Mouse (Mus musculus): ENCODE measurements around the gene Rnd2.
"Not testable (repeated sequence)": the region's sequence is repeated elsewhere in the genome, so short reads cannot be mapped to it uniquely, and the experiment has no call there.

The Rnd2 gene

DNA sequence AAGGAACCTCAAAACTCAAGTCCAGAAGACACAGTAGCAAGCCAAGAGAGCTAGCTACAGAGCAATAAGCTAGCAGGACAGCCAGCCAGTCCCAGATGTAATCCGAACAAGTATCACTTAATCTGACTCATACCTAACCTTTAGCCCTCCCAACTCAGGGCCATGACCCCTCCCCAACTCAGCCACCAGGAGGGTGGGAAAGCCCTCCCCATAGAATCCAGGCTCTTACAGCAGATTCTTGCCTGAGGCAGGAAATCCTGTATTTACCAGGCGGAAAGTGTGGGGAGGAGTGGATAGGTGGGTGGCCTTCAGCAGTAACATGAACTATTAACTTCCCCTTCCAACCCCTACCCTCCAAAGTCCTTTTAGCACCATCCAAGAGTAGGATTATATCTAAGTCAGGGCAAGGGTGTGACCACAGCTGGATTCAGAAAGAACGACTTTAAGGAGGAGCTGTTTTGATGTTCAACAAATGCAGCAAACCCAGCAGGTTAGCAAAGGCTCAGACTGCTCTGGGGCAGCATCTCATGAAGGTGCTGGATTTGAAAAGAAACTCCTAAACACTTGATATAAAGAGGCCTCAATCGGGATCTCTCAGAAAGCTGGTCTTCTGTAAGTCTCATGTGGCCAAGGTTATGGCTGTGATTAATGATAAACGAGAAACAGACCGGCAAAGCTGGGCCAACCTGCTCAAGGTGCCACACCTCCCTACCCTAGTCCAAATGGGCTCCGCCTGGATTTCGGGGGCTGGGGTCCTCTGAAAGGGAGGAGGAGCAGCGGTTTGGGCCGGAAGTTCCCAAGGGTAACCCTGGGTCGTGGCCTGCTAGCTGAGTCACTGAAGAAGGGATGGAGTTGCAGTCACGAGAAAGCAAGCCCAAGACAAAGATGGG lies at the start of gene Rnd2:
Gene Rnd2, plus strand, starts transcription at position 789 of the 890 bp plus-strand sequence.
- DNase-seq (ENCODE audit: low spot score), result peak; percentile 80

DNA sequence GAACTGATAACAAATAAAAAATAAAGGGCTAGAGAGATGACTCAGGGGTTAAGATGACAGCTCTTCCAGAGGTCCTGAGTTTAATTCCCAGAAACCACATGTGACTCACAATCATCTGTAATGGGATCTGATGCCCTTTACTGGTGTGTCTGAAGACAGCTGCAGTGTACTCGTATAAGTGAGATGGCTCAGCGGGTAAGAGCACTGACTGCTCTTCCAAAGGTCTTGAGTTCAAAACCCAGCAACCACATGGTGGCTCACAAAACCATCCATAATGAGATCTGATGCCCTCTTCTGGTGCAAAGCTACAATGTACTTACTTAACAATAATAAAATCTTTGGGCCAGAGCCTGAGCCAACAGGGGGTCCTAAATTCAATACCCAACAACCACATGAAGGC lies 49.5 kb upstream of the Rnd2 start:
- no peak for DNase-seq (ENCODE audit: low spot score)

DNA sequence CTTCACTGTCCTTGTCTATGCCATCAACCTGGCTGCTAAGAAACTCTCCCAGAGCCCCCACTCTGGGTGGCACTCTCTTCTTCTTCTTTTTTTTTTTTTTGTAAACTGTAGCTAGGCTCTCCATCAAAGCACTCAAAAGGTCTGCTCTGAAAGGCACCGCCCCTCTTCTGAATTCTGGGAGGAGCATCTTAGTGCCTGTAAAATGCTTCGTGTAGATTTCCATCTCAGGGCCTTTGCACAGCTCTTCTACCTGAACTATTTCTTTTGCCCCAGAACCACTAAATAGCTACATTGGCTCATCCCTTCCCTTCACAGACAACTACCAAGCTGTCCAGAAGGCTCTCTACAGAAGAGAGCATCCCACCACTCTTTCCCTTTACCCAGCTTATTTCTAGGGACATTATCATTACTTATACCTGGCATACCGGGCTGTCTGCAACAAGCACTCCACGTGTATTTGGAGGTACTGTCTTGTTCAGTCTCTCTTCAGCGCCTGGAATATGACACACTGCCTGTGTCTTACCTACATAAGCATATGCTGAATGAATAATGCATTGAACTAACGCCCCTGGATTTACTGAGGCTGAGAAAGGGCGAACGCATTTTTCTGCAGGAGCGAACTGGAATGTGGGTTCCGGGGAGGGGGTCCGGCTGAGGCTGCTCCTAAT lies 48.2 kb upstream of the Rnd2 start:
- no peak for DNase-seq (ENCODE audit: low spot score)

DNA sequence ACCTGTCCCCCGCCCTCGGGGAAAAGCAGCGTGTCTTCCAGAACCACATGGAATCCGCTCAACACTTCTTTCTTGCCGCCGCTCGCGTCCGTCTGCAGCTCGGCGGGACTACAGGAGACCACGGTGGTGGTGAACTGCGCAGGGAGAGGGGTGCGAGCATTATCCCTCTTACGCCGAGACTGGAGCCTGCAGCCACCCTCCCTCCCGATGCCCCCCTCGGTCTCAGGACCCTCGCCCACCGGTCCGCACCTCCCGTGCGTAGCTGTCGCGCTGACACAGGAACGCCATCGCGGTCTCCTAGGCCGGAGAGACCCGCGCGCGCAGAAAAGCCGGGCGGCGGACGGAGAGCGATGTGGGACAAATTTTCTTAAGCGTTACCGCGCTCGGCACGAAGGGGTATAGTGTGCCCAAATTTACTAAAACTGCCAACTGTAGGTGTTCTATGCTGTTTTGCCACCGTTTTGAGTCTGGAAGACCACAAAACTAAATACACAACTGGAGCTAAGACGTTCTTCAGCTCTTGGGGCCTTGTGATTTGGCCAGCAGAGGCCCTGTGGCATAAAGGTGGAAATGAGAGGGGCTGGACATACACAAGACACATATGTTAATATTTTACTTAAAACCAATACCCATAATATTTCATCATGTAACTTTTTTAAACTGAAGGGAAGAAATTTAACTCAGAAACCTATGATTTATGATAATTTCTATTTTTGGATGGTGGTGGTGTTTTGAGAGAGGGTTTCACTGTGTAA lies 47.5 kb upstream of the Rnd2 start, which contains the start of gene Aarsd1:
Gene Aarsd1, minus strand, starts transcription at position 515 of the 755 bp plus-strand sequence.
- DNase-seq (ENCODE audit: low spot score), result peak; percentile 86

DNA sequence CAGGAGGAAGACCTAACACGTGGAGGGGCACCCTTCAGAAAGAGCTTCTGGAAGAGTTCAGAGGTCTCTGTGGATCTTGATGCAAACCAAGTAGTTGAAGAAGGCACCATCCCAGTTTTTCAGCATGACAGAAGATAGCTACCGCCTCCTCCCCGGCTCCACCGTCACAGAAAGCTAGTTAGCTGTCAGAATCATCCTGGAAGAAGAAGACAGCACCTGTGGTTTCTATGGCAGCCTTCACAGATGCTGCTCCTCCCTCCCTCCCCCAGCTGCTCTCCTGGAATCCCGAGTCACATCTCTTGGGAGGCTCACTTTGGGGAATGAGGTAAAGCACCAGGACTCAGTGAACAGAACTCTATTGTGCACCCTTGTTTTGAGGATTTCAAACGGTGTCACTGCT lies 45.8 kb upstream of the Rnd2 start:
- DNase-seq (ENCODE audit: low spot score), result no peak

DNA sequence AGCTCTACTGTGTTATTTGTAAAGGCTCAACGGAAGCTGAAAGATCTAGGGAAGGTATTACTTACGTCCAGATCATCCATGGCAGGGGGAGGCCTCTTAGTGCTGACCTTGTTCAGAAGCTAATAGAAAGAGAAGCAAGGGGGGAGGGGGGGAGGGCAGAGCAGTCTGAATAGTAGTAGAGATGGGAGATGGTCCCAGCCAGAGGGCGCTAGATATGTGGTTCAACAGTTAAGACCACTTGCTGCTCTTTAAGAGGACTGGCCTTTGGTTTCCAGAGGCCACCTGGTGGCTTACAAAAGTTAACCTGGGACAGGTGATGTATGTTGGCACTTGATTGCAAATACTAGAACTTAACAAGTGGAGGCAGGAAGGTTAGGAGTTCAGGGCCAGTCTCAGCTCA lies 45.2 kb upstream of the Rnd2 start:
- DNase-seq (ENCODE audit: low spot score), result peak; percentile 36

DNA sequence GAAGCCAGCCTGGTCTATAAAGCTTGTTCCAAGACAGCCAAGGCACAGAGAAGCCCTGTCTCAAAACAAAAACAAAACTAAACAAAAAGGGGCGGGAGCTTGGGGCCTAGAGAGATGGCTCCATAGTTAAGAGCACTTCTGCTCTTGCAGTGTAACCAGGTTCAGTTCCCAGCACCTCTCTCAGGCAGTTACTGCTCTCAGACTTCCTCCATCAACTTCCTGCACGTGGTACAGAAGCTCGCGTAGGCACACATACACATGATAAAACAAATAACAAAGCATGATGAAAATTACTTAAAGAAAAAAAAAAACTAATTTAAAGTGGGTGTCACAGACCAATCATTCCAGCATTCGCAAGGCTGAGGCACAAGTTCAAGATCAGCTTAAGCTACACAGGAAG lies 44.7 kb upstream of the Rnd2 start:
- no peak for DNase-seq (ENCODE audit: low spot score)

DNA sequence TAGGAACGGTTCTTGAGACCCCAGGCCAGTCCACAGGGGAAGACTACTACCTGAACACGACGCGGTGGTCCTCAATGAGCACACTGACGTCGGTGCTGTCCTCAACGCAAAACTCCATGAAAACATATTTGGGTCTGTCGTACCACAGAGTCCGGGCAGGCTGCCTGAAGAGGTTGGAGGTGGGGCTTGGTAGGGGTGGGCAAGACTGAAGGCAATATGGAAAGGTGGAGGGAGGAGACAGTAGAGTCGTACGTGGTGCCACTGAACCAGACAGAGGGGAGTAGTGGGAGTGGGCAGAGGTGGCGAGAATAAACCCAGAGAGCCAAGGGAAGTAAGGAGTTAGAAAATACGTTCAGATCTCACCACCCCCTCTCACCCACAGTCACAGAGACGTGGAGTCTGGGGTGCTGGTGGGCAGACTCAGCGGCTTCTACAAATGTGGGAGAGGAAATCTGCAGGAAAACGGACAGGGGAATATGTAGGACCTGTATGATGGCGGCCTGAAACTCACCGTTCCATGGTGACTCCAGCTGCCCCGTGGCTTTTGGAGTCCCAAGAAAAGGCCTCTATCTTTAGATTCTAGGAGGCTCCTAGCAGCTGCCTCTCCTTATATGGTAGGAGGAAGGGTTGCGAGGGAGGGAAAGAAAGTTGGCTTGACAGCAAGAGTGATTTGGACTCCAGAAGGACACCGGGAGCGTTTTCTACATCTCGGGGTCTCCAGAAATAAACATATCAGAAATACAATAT lies 40.5 kb upstream of the Rnd2 start, which contains the start of gene Gm27029:
Gene Gm27029, minus strand, starts transcription at position 692 of the 747 bp plus-strand sequence.
- DNase-seq (ENCODE audit: low spot score), result no peak

DNA sequence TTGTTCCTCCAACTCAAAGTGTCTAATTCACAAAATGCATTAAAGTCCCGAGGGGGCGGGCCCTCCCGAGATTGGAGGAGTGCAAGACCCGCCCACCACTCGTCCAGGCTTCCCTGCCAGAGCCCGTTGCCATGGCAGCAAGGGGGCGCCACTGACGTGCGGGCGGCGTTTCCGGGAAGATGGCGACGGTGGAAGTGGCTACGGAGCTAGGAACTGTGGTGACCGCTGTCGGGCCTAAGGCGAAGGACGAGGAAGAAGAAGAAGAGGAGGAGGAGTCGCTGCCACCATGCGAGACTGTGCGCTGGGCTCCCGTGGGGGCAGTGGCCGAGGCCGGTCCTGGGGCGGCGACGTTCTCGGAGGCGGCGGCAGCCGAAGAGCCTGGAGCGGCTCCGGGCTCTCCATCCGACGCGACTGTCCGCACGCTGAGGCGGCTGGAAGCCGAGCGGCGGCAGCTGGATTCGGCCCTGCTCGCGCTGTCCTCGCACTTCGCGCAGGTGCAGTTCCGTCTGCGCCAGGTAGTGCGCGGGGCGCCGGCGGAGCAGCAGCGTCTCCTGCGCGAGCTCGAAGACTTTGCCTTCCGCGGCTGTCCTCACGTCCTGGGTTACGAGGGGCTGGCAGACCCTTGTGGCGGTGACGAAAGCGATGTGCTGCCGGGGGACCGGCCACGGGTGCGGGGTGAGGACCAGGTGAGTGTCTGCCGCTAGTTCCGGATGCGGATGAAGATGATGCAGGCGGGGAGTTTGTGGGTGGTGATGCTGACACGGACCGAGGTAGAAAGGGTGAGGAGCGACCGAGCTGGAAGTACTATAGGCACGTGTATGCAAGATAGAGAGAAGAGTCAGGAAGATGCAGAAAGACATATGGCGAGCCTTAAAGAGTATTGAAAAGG lies 39.6 kb upstream of the Rnd2 start, which contains the start of the genes Rundc1 and Ptges3l:
Gene Rundc1, plus strand, starts transcription at position 161 of the 889 bp plus-strand sequence.
Gene Ptges3l, minus strand, starts transcription at position 409 of the 889 bp plus-strand sequence.
- DNase-seq (ENCODE audit: low spot score), result peak; percentile 95

DNA sequence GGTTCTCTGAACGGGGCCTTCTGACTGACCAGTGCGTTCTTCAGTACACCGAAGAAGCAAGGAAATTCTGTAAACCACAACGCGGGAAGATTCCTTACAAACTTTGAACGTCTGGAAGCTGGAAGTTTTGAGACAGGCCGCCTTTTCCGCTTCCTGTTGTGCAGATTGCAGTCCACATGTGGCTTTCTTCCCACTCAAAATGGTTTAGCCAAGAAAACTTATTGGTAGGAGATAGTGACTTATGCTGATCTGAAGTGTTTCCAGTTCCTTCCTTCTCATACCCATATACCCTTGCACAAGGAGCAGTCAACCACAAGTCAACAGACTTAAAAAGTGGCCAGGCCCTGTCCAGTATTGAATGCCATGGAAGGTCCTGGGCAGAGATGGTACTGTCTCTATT lies 38.6 kb upstream of the Rnd2 start:
- DNase-seq (ENCODE audit: low spot score), result no peak

DNA sequence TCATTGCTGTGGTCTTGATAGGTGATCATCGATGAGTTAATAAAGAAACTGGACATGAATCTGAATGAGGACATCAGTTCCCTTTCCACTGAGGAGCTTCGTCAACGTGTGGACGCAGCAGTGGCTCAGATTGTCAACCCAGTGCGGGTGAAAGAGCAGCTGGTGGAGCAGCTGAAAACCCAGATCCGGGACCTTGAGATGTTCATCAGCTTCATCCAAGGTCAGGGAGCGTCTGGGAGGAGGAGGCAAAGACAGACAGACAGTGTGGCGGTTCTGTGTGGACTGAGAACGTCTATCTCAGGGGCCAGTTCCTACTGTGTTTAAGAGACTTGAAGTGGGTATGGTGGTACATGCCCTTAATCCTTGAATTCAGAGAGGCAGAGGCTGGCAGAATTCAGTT lies 33.5 kb upstream of the Rnd2 start:
- no peak for DNase-seq (ENCODE audit: low spot score)

DNA sequence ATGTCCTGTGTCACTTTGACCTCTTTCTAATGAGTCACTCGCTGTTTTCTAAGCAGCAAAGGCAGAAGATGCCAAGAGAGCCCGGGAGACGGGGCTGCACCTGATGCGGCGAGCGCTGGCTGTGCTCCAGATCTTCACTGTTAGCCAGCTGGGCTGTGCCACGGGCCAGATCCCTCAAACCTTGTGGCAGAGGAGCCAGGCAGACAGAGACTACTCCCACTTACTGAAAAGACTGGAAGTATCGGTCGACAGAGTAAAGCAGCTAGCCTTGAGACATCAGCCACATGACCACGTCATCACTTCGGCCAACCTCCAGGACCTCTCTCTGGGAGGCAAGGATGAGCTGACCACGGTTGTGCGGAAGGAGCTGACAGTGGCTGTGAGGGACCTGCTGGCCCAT lies 31.4 kb upstream of the Rnd2 start:
- no peak for DNase-seq (ENCODE audit: low spot score)

DNA sequence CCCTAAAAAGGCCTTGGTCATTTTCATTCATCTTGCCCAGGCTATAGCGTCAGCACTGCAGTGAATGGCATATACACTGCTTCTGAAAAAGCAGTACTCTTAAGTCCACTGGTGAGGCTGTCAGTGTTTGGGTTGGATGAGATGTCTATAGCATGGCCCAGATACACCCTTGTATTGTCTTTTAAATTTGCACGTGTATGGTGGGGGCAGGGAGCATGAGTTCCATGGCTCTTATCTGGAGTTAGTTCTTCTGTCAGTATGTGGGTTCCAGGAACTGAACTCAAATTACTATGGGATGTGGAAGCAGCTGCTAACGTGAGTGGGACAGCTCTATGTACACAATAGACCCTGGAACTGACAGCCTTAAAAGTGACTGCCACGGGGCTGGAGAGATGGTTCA lies 29.0 kb upstream of the Rnd2 start:
- DNase-seq (ENCODE audit: low spot score), result no peak

DNA sequence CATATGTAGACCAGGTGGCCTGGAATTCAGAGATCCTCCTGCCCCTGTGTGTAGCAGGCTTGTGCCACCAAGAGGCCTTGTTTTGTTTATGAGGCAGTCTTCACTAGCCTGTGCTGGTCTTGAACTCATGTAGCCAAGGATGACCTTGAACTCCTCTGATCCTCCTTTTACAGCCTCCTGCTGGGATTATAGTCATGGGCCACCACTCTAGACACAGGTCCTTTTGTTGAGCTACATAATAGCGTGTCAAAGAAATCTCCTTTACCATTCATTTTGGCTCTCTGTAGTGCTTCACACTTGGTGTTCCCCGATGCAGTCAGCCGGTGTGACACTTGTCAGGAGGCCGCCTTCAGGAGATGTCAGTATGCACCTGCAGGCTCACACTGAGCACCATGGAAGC lies 27.9 kb upstream of the Rnd2 start:
- no peak for DNase-seq (ENCODE audit: low spot score)

DNA sequence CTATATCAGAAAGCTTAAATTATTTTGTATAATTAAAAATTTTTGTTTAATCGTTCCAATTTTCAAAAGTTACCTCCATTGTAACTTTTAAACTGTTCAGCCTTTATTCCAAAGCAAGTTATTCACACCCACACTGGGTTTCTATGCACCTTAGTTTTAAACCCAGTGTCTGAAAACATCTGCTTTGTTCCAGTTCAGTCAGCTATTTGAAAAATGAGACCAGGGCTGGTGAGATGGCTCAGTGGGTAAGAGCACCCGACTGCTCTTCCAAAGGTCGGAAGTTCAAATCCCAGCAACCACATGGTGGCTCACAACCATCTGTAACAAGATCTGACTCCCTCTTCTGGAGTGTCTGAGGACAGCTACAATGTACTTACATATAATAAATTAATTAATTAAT lies 26.8 kb upstream of the Rnd2 start:
- not testable (repeated sequence) for DNase-seq (ENCODE audit: low spot score)

DNA sequence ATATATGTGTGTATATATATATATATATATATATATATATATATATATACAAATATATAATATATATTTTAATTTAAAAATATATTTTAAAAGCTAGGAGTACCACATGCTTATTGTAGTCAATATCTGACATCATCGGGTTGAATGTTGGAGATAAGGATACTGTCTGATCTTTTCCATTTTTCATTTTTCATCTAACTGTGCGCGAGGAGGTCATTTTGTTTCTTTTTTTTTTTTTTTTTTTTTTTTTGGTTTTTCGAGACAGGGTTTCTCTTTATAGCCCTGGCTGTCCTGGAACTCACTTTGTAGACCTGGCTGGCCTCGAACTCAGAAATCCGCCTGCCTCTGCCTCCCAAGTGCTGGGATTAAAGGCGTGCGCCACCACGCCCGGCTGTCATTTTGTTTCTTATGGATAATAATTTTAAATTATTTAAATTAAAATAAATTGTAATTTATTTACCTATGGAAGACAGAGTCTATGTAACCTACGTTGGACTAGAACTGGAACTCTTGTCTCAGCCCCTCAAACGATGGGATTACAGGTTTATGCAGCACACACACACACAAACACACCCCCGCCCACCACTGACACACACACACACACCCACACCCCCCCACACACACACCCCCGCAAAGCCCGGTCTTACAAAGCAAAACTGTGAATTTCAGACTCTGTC lies 23.2 kb upstream of the Rnd2 start:
- not testable (repeated sequence) for DNase-seq (ENCODE audit: low spot score)

DNA sequence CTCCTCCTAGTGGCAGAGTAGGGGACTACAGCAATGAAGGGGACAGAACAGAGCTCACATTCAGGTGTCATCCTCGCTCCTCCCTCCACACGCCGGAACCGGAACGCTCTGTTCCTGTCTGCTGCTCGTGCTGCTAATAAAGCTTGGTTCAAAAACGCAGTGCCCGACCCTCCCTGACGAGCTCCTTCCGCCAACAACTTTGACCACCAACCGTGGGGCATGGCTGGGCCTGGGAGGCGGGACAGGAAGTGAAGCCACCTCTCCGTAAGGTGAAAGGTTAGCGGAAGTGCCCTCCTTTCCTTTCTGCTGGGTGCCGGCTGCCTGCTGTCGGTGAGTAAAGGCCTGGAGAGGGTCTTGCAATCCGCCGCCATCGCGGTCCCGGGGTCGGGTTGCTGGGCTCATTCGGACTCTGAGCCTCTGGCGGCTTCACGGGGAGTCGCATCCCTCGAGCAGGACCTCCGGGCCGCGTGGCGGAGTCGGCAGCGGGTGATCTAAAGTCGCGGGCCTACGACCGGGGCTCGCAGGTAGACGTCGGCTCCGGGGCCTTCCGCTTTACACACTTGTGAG lies 22.6 kb upstream of the Rnd2 start, which contains the start of gene Rpl27:
Gene Rpl27, plus strand, starts transcription at position 172 of the 567 bp plus-strand sequence.
- DNase-seq (ENCODE audit: low spot score), result peak; percentile 100

DNA sequence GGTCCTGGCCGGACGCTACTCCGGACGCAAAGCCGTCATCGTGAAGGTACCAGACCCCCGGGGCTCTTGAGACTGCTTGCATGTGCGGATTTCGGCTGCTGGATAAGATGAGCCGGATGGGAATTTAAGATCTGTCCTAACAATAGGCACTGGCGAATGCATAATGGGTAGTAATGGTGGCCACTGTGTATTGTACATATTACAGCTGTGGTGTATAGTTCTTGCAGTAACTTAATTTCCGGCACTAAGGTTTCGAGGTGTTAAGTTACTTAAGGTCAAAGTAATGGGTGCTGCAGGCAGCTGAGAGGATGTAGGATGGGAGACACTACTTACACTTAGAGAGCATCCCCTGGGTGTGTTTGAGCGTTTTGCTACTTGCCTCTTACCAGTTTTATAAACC lies 22.0 kb upstream of the Rnd2 start:
- DNase-seq (ENCODE audit: low spot score), result no peak

DNA sequence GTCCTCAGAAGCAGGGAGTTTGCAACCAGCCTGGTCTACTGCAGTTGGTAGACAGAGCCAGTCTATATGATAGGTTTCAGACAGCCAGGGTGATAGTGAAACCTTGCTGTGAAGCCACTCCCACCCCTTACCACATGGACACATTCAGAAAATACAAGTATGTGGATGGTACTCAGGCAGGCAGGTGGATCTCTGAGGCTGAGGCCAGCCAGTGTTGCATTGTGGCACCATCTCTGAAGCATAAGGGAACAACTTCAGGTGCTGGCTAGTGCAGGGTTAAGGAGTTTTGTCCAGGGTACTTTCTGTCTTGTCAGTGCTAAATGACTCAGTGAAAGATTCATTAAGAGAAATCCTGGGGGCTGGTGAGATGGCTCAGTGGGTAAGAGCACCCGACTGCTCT lies 18.5 kb upstream of the Rnd2 start:
- no peak for DNase-seq (ENCODE audit: low spot score)

DNA sequence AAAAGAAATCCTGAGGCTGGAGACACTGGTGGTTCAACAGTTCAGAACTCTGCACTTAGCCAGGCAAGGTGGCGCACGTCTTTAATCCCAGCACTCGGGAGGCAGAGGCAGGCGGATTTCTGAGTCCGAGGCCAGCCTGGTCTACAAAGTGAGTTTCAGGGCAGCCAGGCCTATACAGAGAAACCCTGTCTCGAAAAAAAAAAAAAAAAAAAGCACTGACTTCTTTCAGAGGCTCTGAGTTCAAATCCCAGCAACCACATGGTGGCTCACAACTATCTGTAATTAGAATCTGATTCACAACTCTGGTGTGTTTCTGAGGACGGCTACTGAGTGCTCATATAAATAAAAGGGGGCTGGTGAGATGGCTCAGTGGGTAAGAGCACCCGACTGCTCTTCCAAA lies 17.9 kb upstream of the Rnd2 start:
- not testable (repeated sequence) for DNase-seq (ENCODE audit: low spot score)
